Mouse (Mus musculus) forebrain, embryonic 14.5 days (tissue): ENCODE measurements at regions not wholly inside any gene's neighbourhood (a gene's known extent, or its start where the extent isn't known, plus 50 kb on each side); places are given as distances from the start of the nearest gene placed in this dataset.
A peak's percentile ranks its signal among the peaks of the same experiment; 100 is the strongest.
"Not testable (repeated sequence)": the region's sequence is repeated elsewhere in the genome, so short reads cannot be mapped to it uniquely, and the experiment has no call there.

Experiments used
- ATAC-seq: fragments of 200-750 bp; cut with Nextera tagmentation; 2 replicates; pipeline ENCODE4 v1.8.0; 2017; ENCODE audit warnings: mild to moderate bottlenecking, moderate library complexity
- DNase-seq: peaks from one replicate; pipeline ENCODE4 v3.0.0-alpha.2; 2015; ENCODE audit warnings: low spot score
- H3K27ac ChIP-seq: fragments of 300-500 bp; sonication (generic); 2 replicates; pipeline ENCODE4 v1.5.1; 2014; ENCODE audit warnings: low read depth, mild to moderate bottlenecking, control low read depth, low read length, moderate library complexity
- H3K27me3 ChIP-seq: fragments of 300-500 bp; sonication (generic); replicated peaks from 2 replicates; pipeline ENCODE4 v1.6.1; 2014; ENCODE audit warnings: low read length, control low read depth, mixed read lengths; ENCODE audit not compliant: control insufficient read depth, insufficient read depth
- H3K36me3 ChIP-seq: fragments of 300-500 bp; sonication (generic); 2 replicates; pipeline ENCODE4 v1.6.1; 2014; ENCODE audit warnings: low read length, control low read depth; ENCODE audit not compliant: control insufficient read depth, insufficient read depth
- H3K4me1 ChIP-seq: fragments of 300-500 bp; sonication (generic); 2 replicates; pipeline ENCODE4 v1.6.1; 2014; ENCODE audit warnings: antibody characterized with exemption, low read length, control low read depth; ENCODE audit not compliant: control insufficient read depth, insufficient read depth
- H3K4me2 ChIP-seq: fragments of 300-500 bp; sonication (generic); 2 replicates; pipeline ENCODE4 v1.6.1; 2014; ENCODE audit warnings: mild to moderate bottlenecking, control low read depth, low read length
- H3K4me3 ChIP-seq: fragments of 300-500 bp; sonication (generic); 2 replicates; pipeline ENCODE4 v1.5.1; 2014; ENCODE audit warnings: low read depth, low read length, control low read depth
- H3K9ac ChIP-seq: fragments of 300-500 bp; sonication (generic); 2 replicates; pipeline ENCODE4 v1.6.1; 2014; ENCODE audit warnings: mild to moderate bottlenecking, low read length, control low read depth, moderate library complexity
- H3K9me3 ChIP-seq: fragments of 300-500 bp; sonication (generic); replicated peaks from 2 replicates; pipeline ENCODE4 v1.6.1; 2016; ENCODE audit warnings: low read length, control low read depth, mixed read lengths; ENCODE audit not compliant: control insufficient read depth
- WGBS: fragments of 180-500 bp; shearing (Covaris S2); extraction: QIAGEN DNeasy Blood & Tissue Kit; methylation state at CpG from one replicate; pipeline ENCODE4 v1.1.7; 2014; 5-methylcytosine and 5-hydroxymethylcytosine counted together

DNA sequence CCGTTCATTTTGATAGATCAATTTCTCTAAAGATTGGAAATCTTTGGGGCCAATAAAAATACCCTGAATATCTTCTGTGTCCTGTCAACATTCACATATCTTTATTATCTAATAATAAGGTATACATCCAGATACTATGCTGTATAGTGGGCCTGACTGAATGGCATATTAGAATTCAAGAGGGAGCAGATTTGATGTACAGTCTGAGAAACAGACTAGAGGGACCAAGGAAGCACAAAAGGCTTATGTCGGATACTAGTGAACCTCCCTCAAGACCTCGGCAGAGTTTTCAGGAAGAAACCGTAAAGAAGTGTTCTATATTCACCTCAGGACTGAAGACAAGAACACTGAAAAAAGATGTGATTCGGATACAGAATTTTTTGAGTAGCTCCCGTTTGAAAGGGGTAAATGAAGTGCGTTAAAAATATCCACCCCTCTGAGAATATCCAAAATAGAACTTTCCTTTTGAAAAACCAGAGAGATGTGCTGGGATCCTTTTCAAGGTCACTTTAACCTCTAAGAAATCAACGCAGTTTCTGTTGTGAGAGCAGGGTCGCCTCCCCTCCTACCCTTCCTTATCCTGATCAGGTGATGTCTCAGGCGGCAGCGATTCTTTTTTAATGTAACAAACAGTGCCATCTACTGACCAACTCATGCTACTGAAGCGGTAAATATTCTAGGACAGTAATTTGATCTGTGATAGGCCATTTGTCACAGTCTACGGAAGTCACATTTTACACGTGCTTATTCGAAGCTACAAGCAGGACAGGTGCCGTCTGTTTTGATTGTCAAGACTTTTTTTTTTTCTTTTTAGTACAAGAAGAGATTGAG is 485.1 kb upstream of the Hsf2 start:
- no peaks in the 10 kb centered on the region for H3K4me1 ChIP-seq
- peak; percentile 89 for ATAC-seq
- H3K9me3 ChIP-seq, result no peaks in the 10 kb centered on the region
- H3K36me3 ChIP-seq, result no peaks in the 10 kb centered on the region
- 19% methylated on average over 16 of the region's 16 CpGs for WGBS
- H3K27me3 ChIP-seq, result no peaks in the 10 kb centered on the region
- H3K27ac ChIP-seq, result no peak overlapping the region
- peak; percentile 86 for DNase-seq
- 0 out of 2 replicates have a peak overlapping the region, but pooled peaks have one; percentile 16 for H3K4me2 ChIP-seq
- no peak overlapping the region for H3K4me3 ChIP-seq
- no peak overlapping the region for H3K9ac ChIP-seq

DNA sequence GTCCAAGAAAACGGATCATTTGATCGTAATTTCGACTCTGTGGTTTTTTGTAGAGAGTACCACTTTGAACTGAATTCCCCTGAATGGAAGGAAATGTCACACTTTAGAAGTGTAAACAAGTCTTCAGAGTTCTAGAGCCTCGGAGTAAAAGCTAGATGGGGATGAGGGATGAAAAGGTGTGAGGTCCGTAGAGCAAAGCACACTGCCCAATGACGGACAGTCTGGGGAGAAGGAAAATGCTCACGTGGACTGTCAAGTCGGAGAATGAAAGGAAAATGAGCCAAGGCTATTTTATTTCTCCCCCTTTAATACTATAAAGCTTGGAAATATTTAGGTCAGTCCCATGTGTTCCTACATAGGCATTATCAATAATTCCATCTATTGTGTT is 484.5 kb upstream of the Hsf2 start:
- no peaks in the 10 kb centered on the region for H3K36me3 ChIP-seq
- no peak overlapping the region for H3K4me3 ChIP-seq
- WGBS, result 72% methylated on average over 8 of the region's 8 CpGs
- no peak for DNase-seq
- no peak overlapping the region for H3K9ac ChIP-seq
- no peaks in the 10 kb centered on the region for H3K4me1 ChIP-seq
- ATAC-seq, result 0 out of 2 replicates have a peak, but pooled peaks have one; percentile 15
- no peak overlapping the region for H3K4me2 ChIP-seq
- H3K27me3 ChIP-seq, result no peaks in the 10 kb centered on the region
- H3K27ac ChIP-seq, result no peak overlapping the region
- no peaks in the 10 kb centered on the region for H3K9me3 ChIP-seq

DNA sequence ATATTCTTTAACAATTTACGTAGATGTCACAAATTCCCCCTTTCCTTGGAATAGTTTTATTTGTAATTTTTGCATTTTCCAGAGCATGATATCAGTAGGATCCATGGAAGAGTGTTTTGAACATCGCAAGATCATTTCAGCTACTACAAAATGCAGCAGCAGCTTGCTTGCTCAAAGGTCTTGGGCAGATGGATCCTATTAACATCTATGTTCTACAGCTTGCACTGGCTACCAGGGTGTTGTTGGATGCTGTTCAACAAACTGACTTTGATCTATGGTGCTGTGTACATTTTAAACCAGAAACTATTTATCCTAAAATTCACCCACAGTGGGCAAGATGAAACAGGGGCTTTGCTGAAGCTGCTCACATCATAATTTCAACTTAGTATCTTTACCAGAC is 448.5 kb upstream of the Hsf2 start:
- WGBS, result 81% methylated on average over 2 of the region's 2 CpGs
- ATAC-seq (no peak; the same call in 1 of the 2 replicates), DNase-seq (peak; percentile 58)
- H3K4me3 ChIP-seq, result no peak overlapping the region
- no peaks in the 10 kb centered on the region for H3K9me3 ChIP-seq
- no peaks in the 10 kb centered on the region for H3K36me3 ChIP-seq
- H3K9ac ChIP-seq, result no peak overlapping the region
- no peaks in the 10 kb centered on the region for H3K4me1 ChIP-seq
- H3K27me3 ChIP-seq, result no peaks in the 10 kb centered on the region
- no peak overlapping the region for H3K27ac ChIP-seq
- H3K4me2 ChIP-seq, result no peak overlapping the region

DNA sequence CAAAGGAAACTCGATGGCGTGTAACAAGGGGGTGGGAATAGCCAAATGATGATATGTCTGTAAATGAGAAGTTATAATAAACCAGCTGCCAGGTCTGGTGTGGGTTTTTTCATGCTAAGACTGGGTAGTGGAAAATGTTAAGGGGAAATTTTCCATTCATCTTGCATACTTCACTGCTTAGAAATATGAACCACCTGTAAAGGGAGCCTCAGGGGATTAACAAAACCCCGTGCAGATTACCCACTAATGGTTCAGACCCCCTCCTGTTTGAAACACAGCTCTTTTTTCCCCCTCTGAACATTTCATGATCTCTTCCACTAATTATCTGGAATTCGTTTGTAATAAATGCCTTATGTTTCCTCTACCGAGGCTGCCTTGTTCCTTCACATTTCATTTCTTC is 446.0 kb upstream of the Hsf2 start:
- 26% methylated on average over 5 of the region's 5 CpGs for WGBS
- DNase-seq, result peak; percentile 4
- Histone ChIP-seq H3K27ac (no peak overlapping the region), H3K36me3 (no peaks in the 10 kb centered on the region), H3K4me2 (no peak overlapping the region), H3K4me3 (no peak overlapping the region), H3K27me3 (no peaks in the 10 kb centered on the region), H3K4me1 (no peaks in the 10 kb centered on the region), H3K9me3 (no peaks in the 10 kb centered on the region), H3K9ac (no peak overlapping the region)
- ATAC-seq, result no peak

DNA sequence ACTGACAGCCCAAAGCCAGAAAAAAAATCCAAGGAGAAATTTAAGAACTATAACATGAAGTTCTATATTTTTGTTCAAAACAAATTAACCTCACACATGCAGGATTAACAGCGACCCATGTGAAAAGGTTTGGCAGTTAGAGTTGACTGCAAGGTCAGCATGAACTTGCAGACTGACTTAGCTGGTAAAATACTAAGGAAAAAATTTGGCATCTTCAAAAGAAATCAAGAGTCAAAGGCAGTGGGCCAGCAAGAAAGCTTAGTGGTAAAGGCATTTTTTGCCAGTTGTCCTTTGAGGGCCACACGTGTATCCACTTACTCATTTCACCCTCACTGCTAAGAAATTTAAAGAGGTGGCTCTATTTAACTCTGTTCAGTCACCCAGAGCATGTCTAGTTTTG is 440.2 kb upstream of the Hsf2 start:
- WGBS, result 72% methylated on average over 2 of the region's 2 CpGs
- ATAC-seq, result no peak

DNA sequence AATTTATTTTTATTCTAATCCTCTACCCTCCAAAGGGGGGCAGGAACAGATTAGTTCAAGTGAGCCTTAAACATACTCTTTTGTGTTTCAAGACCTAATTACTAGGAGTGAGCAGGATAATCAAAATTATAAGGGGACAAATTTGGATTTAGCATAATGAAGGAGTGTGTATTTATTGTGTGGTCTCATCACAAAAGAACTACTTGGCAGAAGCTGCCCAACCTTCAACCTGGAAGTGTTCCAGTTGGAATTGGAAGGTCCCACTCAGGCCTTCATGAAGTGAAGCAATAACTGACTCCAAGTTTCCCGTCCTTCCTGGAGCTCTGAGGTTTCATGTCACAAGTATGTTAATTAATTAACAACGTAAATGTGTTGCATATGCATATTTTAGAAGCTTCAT is 439.3 kb upstream of the Hsf2 start:
- Histone ChIP-seq H3K27ac (no peak overlapping the region), H3K27me3 (no peaks in the 10 kb centered on the region), H3K9ac (no peak overlapping the region), H3K4me3 (no peak overlapping the region), H3K4me2 (no peak overlapping the region), H3K36me3 (no peaks in the 10 kb centered on the region), H3K9me3 (no peaks in the 10 kb centered on the region), H3K4me1 (no peaks in the 10 kb centered on the region)
- 42% methylated on average over 2 of the region's 2 CpGs for WGBS
- DNase-seq (peak; percentile 47), ATAC-seq (peak; percentile 26; the same call in 1 of the 2 replicates)

More for the DNA sequence above, 440.2 kb upstream of the Hsf2 start:
- no peak for DNase-seq
- no peaks in the 10 kb centered on the region for H3K27me3 ChIP-seq
- H3K27ac ChIP-seq, result no peak overlapping the region
- no peaks in the 10 kb centered on the region for H3K36me3 ChIP-seq
- no peaks in the 10 kb centered on the region for H3K4me1 ChIP-seq
- no peak overlapping the region for H3K4me2 ChIP-seq
- H3K4me3 ChIP-seq, result no peak overlapping the region
- no peak overlapping the region for H3K9ac ChIP-seq
- no peaks in the 10 kb centered on the region for H3K9me3 ChIP-seq

DNA sequence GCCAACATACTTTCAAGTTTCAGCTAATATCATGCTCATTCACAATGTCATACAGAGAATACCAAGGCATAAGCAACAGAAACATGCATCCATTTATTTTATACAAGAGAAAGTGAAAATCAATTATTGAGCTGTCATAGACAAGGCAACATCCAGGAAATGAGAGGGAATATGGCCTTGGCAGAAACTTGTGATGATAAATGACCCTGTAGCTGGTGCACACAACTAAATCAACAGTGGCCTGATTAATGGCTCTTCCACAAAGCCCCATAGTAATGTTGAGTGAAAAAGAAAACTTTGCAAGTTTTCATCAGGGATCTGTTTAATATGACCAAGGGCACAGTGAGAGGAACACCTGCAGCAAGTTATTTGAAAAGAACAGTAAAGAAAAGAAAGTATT is 438.5 kb upstream of the Hsf2 start:
- H3K9ac ChIP-seq, result no peak overlapping the region
- H3K9me3 ChIP-seq, result no peaks in the 10 kb centered on the region
- no peak overlapping the region for H3K4me2 ChIP-seq
- H3K4me1 ChIP-seq, result no peaks in the 10 kb centered on the region
- ATAC-seq (no peak), DNase-seq (no peak)
- H3K4me3 ChIP-seq, result no peak overlapping the region
- no peaks in the 10 kb centered on the region for H3K27me3 ChIP-seq
- no peaks in the 10 kb centered on the region for H3K36me3 ChIP-seq
- no peak overlapping the region for H3K27ac ChIP-seq

DNA sequence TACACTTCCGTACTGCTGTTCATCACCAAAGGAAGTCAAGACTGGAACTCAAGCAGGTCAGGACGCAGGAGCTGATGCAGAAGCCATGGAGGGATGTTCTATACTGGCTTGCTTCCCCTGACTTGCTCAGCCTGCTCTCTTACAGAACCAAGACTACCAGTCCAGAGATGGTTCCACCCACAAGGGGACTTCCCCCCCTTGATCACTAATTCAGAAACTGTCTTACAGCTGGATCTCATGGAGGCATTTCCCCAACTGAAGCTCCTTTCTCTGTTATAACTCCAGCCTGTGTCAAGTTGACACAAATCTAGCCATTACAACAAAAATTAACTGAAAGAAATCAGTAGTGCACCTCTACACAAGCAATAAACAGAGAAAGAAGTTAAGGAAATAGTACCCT is 432.8 kb upstream of the Hsf2 start:
- not testable (repeated sequence) for H3K36me3 ChIP-seq, H3K27ac ChIP-seq, H3K9ac ChIP-seq, H3K9me3 ChIP-seq, H3K4me2 ChIP-seq, H3K27me3 ChIP-seq, H3K4me1 ChIP-seq, DNase-seq, ATAC-seq, H3K4me3 ChIP-seq
- 82% methylated on average over 2 of the region's 2 CpGs for WGBS

DNA sequence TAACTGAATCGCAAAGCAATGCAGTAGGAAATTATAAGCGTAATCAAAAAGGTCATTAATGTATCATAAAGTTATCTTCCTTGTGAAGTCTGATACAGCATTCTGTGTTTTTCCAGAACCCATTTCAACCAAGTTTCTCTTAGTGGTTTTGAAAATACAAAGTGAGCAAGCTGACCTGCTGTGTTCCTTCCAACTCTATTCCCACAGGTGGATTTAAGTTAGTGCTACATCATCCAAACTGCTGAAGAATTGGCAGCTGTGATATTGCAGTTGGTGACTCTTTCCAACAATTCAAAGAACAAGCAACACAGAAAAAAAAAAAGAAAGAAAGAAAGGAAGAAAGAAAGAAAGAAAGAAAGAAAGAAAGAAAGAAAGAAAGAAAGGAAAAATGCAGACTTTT is 396.1 kb upstream of the Hsf2 start:
- WGBS, result 95% methylated on average over 2 of the region's 2 CpGs
- Histone ChIP-seq H3K27me3 (no peaks in the 10 kb centered on the region), H3K9me3 (no peaks in the 10 kb centered on the region), H3K27ac (no peak overlapping the region), H3K4me2 (no peak overlapping the region), H3K4me3 (no peak overlapping the region), H3K9ac (no peak overlapping the region), H3K36me3 (no peaks in the 10 kb centered on the region), H3K4me1 (no peaks in the 10 kb centered on the region)
- DNase-seq (no peak), ATAC-seq (no peak)
